Mouse (Mus musculus): ENCODE data around the gene Pold4.

The Pold4 gene

DNA sequence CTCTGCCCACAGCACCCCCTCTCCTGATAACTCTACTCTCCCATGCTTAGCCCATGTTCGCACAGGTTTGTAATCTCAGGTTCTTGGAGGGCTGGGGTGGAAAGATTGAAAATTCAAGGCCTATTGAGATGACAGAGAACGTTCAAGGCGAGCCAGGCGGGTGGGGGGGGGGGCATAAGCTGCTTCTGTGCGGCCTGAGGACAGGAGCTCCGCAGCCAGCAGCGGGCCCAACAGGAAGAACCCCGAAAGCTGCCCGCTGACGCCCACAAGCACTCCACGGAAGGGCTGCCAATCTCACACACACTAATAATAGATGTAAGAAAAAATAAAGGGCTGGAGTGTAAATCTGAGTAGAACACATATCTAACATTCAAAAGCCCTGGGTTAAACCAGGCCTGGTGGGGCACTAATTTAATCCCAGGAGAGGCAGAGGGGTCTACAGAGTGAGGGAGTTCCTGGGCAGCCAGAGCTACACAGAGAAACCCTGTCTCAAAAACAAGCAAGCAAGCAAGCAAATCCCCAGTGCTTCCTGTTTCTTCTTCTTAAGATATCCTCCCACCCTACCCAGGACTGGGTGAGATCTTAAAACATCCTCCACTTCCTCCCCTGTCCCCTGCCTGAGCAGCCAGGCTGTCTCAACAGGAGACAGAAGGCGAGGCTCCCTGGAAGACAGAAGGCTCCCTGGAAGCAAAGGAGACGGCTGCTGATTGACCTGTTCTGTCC is 27.9 kb upstream of the Pold4 start:
- no peak for DNase-seq (ENCODE audit: low read depth, low spot score)

GRCm38 (mm10) chr19:4204889-4205288 is 26.8 kb upstream of the Pold4 start:
- no peak for DNase-seq (ENCODE audit: low read depth, low spot score)

DNA sequence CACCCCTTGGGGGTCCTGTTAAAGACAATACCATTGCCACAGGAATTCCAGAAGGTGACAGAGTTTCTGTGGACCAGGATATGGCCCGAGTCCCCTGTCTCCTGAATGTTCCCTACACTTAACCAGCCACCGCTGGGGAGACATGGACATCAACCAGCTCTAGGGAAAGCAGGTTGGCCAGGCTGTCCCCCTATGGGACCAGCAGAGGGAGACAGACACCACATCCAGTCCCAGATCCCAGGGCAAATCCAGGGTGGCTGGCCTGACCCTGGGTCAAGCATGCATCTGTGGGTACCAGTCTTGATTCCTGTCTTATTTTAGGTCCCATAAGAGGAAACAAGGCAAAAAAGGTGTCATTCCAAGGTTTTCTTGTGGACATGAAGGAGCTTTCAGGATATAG is 24.7 kb upstream of the Pold4 start:
- DNase-seq (ENCODE audit: low read depth, low spot score): peak; percentile 56

- no peak for DNase-seq (ENCODE audit: low read depth, low spot score)
Observed at GRCm38 (mm10) chr19:4208563-4208962, 23.1 kb upstream of the Pold4 start.

DNA sequence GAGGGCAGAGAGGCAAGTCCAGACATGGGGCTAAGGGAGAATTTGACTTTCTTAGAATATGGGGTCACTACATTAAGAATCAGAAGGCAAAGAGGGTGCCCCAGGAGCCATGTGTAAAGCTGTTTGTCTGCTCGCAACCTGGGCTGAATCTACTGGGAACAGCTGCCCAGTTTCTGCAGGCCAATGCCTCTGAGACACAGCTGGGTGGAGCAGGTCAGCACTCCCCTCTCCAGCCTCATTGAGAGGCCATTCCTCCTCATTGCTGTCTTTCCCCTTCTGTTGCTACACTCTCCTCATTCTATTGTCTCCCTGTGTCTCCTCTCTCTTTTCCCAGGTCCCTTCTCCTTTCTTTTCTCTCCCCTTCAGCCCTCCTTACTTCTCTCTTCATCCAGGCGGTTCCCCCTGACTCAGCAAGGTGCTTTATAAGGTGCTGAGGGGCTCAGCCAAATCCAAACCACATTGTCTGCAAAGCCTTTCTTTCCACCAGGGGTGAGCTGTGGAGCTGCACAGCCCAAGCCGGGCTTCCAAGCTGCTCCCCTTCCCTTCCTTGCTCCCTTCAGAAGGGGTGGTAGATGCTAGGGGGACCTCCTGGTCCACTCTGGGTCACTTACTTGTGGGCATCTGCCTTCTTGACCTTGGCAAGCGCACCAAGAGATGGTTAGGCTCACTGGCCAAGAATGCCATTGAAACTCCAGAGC is 19.7 kb upstream of the Pold4 start:
- DNase-seq (ENCODE audit: low read depth, low spot score): no peak

DNA sequence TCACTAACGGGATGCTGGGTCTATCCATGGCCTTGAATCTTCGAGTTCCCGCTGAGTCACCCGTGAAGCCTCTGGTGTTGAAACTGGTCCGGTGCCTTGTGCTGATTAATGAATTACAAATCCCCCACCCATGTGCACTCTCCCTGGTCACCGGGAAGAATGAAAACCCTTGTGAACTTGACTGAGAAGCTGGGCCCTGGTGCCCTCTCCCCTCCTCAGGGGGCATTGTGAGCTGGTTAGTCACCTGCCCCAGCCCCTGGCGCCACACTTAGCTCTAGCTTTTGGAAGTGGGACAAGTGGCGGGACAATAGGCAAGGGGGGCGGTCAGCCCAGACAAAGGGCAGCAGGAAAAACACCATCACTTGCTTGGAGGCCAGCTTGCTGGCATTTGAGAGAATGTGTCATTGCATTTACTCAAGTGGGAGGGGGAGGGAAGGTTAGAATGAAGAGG is 18.1 kb upstream of the Pold4 start:
- DNase-seq (ENCODE audit: low read depth, low spot score): no peak

DNA sequence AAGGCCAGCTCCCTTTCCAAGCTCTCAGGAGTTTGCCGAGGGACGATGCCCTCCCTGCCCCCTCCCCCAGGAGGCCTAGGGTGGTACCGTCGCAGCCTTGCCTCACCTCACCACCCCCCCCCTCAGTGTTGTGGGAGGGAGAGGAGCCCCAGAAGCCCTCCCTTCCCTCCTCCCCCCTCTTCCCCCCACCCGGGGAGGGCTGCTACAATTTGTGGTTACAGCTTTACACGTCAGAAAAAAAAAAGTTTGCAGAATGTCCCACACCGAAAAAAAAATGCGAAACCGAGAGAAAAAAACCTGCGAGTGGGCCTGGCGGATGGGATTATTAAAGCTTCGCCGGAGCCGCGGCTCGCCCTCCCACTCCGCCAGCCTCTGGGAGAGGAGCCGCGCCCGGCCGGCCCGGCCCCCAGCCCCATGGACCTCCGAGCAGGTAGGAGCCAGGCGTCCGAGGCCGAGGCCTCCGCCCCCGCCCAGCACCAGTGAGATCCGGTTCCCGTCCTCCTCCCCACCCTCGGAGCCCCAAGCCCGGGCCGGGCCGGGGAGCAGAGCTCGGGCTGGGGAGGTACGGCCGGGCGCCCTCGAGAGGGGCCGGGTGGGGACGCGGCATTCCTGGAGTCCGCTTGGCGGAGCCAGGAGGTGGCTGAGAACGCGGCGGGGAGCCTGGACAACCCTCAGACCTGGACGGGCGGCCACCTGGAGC is 17.5 kb upstream of the Pold4 start, which contains the start of the genes Clcf1 and AC109138.7:
TSS of gene Clcf1 (plus strand) at position 168 of the 700 bp plus-strand sequence.
TSS of gene AC109138.7 (plus strand) at position 287 of the 700 bp plus-strand sequence.
- DNase-seq (ENCODE audit: low read depth, low spot score): no peak

GRCm38 (mm10) chr19:4214771-4215450 is 16.8 kb upstream of the Pold4 start:
- no peak for DNase-seq (ENCODE audit: low read depth, low spot score)

GRCm38 (mm10) chr19:4215451-4215840 is 16.3 kb upstream of the Pold4 start:
- no peak for DNase-seq (ENCODE audit: low read depth, low spot score)

- DNase-seq (ENCODE audit: low read depth, low spot score): no peak
Observed at GRCm38 (mm10) chr19:4216041-4216685, 15.5 kb upstream of the Pold4 start.

GRCm38 (mm10) chr19:4217140-4217539 is 14.6 kb upstream of the Pold4 start:
- no peak for DNase-seq (ENCODE audit: low read depth, low spot score)

DNA sequence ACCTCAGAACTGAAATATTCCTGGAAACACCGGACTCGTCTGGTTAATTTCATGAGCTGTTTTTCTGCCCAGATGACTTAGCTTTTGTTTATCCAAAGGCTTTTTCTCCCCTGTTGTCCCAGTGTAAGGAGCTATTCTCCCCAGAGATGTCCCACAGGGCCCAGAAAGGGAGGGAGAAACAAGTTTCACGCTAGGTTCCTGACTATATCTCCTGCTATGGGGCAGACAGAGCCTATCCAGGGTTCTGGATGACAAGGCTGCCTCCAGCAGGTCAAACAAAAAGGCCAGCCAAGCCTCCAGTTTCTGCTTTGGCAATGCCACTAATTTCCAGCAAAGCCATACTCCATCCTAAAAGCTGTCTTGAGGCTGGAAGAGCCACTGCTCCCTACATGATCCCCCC is 13.8 kb upstream of the Pold4 start:
- no peak for DNase-seq (ENCODE audit: low read depth, low spot score)

- DNase-seq (ENCODE audit: low read depth, low spot score): no peak
Observed at GRCm38 (mm10) chr19:4218293-4218692, 13.4 kb upstream of the Pold4 start.

- no peak for DNase-seq (ENCODE audit: low read depth, low spot score)
Observed at GRCm38 (mm10) chr19:4218784-4219183, 12.9 kb upstream of the Pold4 start.

GRCm38 (mm10) chr19:4219943-4220342 is 11.8 kb upstream of the Pold4 start:
- no peak for DNase-seq (ENCODE audit: low read depth, low spot score)

DNA sequence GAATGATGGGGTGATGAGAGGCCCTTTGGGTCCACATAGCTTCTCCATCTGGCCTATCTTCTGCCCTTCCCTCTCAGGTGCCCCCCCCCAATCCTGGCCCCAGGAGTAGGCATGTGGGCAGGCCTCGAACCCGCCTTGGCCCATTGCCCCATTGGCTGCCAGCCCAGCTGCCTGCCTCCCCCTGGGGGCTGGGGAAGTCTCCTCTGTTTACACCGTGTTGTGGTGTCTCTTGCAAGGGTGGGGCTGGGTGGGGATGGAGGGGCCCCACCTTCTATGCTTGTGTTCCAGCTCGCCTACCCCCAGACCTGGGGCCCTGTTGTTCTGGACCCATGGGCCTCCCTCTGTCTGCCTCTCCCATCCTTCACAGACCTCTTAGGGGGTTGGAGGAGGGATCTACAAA is 11.3 kb upstream of the Pold4 start:
- DNase-seq (ENCODE audit: low read depth, low spot score): no peak

- no peak for DNase-seq (ENCODE audit: low read depth, low spot score)
Observed at GRCm38 (mm10) chr19:4220957-4221743, 10.5 kb upstream of the Pold4 start.

DNA sequence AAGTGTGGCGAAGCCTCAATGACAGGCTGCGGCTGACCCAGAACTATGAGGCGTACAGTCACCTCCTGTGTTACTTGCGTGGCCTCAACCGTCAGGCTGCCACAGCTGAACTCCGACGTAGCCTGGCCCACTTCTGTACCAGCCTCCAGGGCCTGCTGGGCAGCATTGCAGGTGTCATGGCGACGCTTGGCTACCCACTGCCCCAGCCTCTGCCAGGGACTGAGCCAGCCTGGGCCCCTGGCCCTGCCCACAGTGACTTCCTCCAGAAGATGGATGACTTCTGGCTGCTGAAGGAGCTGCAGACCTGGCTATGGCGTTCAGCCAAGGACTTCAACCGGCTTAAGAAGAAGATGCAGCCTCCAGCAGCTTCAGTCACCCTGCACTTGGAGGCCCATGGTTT is 9.5 kb upstream of the Pold4 start:
- no peak for DNase-seq (ENCODE audit: low read depth, low spot score)

DNA sequence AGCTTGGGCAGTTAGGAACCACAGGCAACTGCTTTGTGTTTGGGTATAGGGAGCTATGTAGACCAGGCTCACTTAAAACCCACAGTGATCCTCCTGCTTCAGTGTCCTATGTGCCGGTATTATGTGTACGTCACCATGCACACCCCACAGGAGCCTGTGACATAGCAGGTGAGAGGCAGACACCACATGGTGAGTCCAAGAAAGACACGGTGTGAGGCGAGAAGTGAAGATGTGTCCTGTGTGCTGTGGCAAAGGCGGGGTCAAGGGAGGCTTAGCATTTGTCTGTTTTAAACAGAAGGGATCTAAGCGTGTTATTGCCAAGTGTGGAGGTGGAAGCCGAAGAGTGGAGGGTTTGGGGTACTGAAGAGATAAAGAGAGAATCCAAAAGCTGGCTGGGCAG is 4.9 kb upstream of the Pold4 start:
- DNase-seq (ENCODE audit: low read depth, low spot score): no peak

GRCm38 (mm10) chr19:4227446-4227845 is 4.3 kb upstream of the Pold4 start:
- DNase-seq (ENCODE audit: low read depth, low spot score): no peak
